Mouse (Mus musculus): ENCODE data around the gene Ppp1r14b. TPM values are rescaled to one million over a fixed set of nuclear protein-coding genes. Genes with fewer than 3 reads are reported as not detected.

Gene Ppp1r14b
- polyA plus RNA-seq, 1 experiment from 2014 or later, result 188 TPM

GRCm38 (mm10) chr19:6970460-6971085 lies 4.2 kb upstream of the Ppp1r14b start:
- WGBS, result 22% methylated on average over 11 of the region's 11 CpGs
- H3K36me3 ChIP-seq (replicated peaks), result no peaks in the 10 kb centered on the region
- no peak overlapping the region for H3K4me3 ChIP-seq
- H3K4me1 ChIP-seq, result peaks cover 17% of the 10 kb centered on the region
- peaks cover 22% of the 10 kb centered on the region for H3K27me3 ChIP-seq (replicated peaks)
- H3K9me3 ChIP-seq, result no peaks in the 10 kb centered on the region
- H3K9ac ChIP-seq, result no peak overlapping the region
- no peak overlapping the region for H3K27ac ChIP-seq
- no peak for ATAC-seq (replicated peaks)
- peak overlapping the region; percentile 37; the same call in 1 of the 2 replicates for H3K4me2 ChIP-seq

GRCm38 (mm10) chr19:6971644-6972043 lies 3.1 kb upstream of the Ppp1r14b start:
- WGBS, result 55% methylated on average over 6 of the region's 6 CpGs
- no peak overlapping the region for H3K4me2 ChIP-seq
- no peak for ATAC-seq (replicated peaks)

GRCm38 (mm10) chr19:6972247-6972917 lies 2.4 kb upstream of the Ppp1r14b start:
- H3K27me3 ChIP-seq (replicated peaks), result peaks cover 22% of the 10 kb centered on the region
- no peak overlapping the region for H3K27ac ChIP-seq
- no peak overlapping the region for H3K4me3 ChIP-seq
- H3K9me3 ChIP-seq, result no peaks in the 10 kb centered on the region
- no peak overlapping the region for H3K9ac ChIP-seq
- ATAC-seq (replicated peaks), result no peak
- H3K36me3 ChIP-seq (replicated peaks), result peaks cover 2% of the 10 kb centered on the region; the same call in 1 of the 2 replicates
- WGBS, result 84% methylated on average over 13 of the region's 13 CpGs
- H3K4me1 ChIP-seq, result peaks cover 31% of the 10 kb centered on the region
- no peak overlapping the region for H3K4me2 ChIP-seq

More at GRCm38 (mm10) chr19:6971644-6972043, 3.1 kb upstream of the Ppp1r14b start:
- Histone ChIP-seq H3K27me3 (replicated peaks) (peaks cover 22% of the 10 kb centered on the region), H3K9me3 (no peaks in the 10 kb centered on the region), H3K27ac (no peak overlapping the region), H3K4me3 (no peak overlapping the region), H3K4me1 (peaks cover 25% of the 10 kb centered on the region), H3K9ac (0 out of 2 replicates have a peak overlapping the region, but pooled peaks have one; percentile 0), H3K36me3 (replicated peaks) (no peaks in the 10 kb centered on the region)

GRCm38 (mm10) chr19:6973581-6974190 lies 1.1 kb upstream of the Ppp1r14b start:
- peak overlapping the region; percentile 74 for H3K4me2 ChIP-seq
- H3K4me1 ChIP-seq, result peaks cover 44% of the 10 kb centered on the region
- H3K4me3 ChIP-seq, result peak overlapping the region; percentile 76
- peak overlapping the region; percentile 75 for H3K9ac ChIP-seq
- no peak for ATAC-seq (replicated peaks)
- H3K27me3 ChIP-seq (replicated peaks), result peaks cover 19% of the 10 kb centered on the region
- WGBS, result 35% methylated on average over 12 of the region's 12 CpGs
- H3K36me3 ChIP-seq (replicated peaks), result peaks cover 12% of the 10 kb centered on the region
- peak overlapping the region; percentile 93 for H3K27ac ChIP-seq
- H3K9me3 ChIP-seq, result no peaks in the 10 kb centered on the region

GRCm38 (mm10) chr19:6975537-6976521 lies 1.1 kb downstream of the Ppp1r14b start, which contains the start of gene Plcb3:
Gene Plcb3 (minus strand): TSS chr19:6976470.
- no peak for ATAC-seq (replicated peaks)
- peaks cover 43% of the 10 kb centered on the region for H3K4me1 ChIP-seq
- H3K27me3 ChIP-seq (replicated peaks), result peaks cover under 1% of the 10 kb centered on the region
- peak within 1 kb of the TSS; percentile 93 for H3K27ac ChIP-seq
- H3K4me2 ChIP-seq, result peak within 1 kb of the TSS; percentile 80
- H3K36me3 ChIP-seq (replicated peaks), result peaks cover 12% of the 10 kb centered on the region
- under 1% methylated on average over 16 of the region's 16 CpGs for WGBS
- peak within 1 kb of the TSS; percentile 75 for H3K9ac ChIP-seq
- H3K9me3 ChIP-seq, result no peaks in the 10 kb centered on the region
- peak within 1 kb of the TSS; percentile 76 for H3K4me3 ChIP-seq

- ATAC-seq (replicated peaks), result no peak
- peaks cover 48% of the 10 kb centered on the region for H3K4me1 ChIP-seq
- peaks cover 12% of the 10 kb centered on the region for H3K36me3 ChIP-seq (replicated peaks)
- WGBS, result 77% methylated on average over 13 of the region's 13 CpGs
- no peaks in the 10 kb centered on the region for H3K9me3 ChIP-seq
- H3K4me3 ChIP-seq, result peak overlapping the region; percentile 50
- peak overlapping the region; percentile 91 for H3K27ac ChIP-seq
- peak overlapping the region; percentile 80 for H3K4me2 ChIP-seq
- H3K9ac ChIP-seq, result peak overlapping the region; percentile 18; the same call in 1 of the 2 replicates
- no peaks in the 10 kb centered on the region for H3K27me3 ChIP-seq (replicated peaks)
Measured at GRCm38 (mm10) chr19:6977759-6978638, 3.2 kb downstream of the Ppp1r14b start.

- Histone ChIP-seq H3K4me2 (peak overlapping the region; percentile 80), H3K36me3 (replicated peaks) (peaks cover 12% of the 10 kb centered on the region), H3K4me1 (peaks cover 48% of the 10 kb centered on the region), H3K9ac (peak overlapping the region; percentile 64; the same call in 1 of the 2 replicates), H3K4me3 (peak overlapping the region; percentile 50), H3K27ac (peak overlapping the region; percentile 91), H3K9me3 (no peaks in the 10 kb centered on the region), H3K27me3 (replicated peaks) (no peaks in the 10 kb centered on the region)
- WGBS, result 49% methylated on average over 3 of the region's 3 CpGs
- no peak for ATAC-seq (replicated peaks)
Measured at GRCm38 (mm10) chr19:6978639-6978974, 3.8 kb downstream of the Ppp1r14b start.

- H3K9ac ChIP-seq, result peak overlapping the region; percentile 64
- H3K4me2 ChIP-seq, result peak overlapping the region; percentile 80
- H3K36me3 ChIP-seq (replicated peaks), result peaks cover 12% of the 10 kb centered on the region
- ATAC-seq (replicated peaks), result peak; percentile 0; the same call in 1 of the 2 replicates
- H3K27me3 ChIP-seq (replicated peaks), result no peaks in the 10 kb centered on the region
- WGBS, result 8% methylated on average over 11 of the region's 11 CpGs
- peaks cover 44% of the 10 kb centered on the region for H3K4me1 ChIP-seq
- H3K4me3 ChIP-seq, result peak overlapping the region; percentile 50
- no peaks in the 10 kb centered on the region for H3K9me3 ChIP-seq
- peak overlapping the region; percentile 91 for H3K27ac ChIP-seq
Measured at GRCm38 (mm10) chr19:6979001-6979479, 4.3 kb downstream of the Ppp1r14b start.

GRCm38 (mm10) chr19:6979486-6980380 lies 5.0 kb downstream of the Ppp1r14b start:
- Histone ChIP-seq H3K4me3 (peak overlapping the region; percentile 50), H3K27ac (peak overlapping the region; percentile 91), H3K9me3 (no peaks in the 10 kb centered on the region), H3K4me2 (peak overlapping the region; percentile 80), H3K4me1 (peaks cover 43% of the 10 kb centered on the region), H3K36me3 (replicated peaks) (peaks cover 12% of the 10 kb centered on the region), H3K27me3 (replicated peaks) (no peaks in the 10 kb centered on the region), H3K9ac (peak overlapping the region; percentile 64)
- peak; percentile 90 for ATAC-seq (replicated peaks)
- WGBS, result under 1% methylated on average over 59 of the region's 59 CpGs

All from midbrain, embryonic 15.5 days (tissue).